Mouse (Mus musculus) testis, adult 10 weeks (tissue): ENCODE data around the gene Zfp534. TPM values are rescaled to one million over a fixed set of nuclear protein-coding genes. Genes with fewer than 3 reads are reported as not detected.

ENCODE experiments used
- polyA plus RNA-seq: library from polyadenylated mRNA; stranded (reverse); fragments of 350-450 nt; fragmentation: Illumina TruSeq; extraction: RNeasy Lipid Tissue Mini Kit (QIAGEN cat#74804); gene quantifications from one replicate; pipeline ENCODE4 v1.2.3, GENCODE M21; 2014; ENCODE audit warnings: low read depth, low replicate concordance

The Zfp534 gene
- polyA plus RNA-seq = 5.6 TPM

DNA sequence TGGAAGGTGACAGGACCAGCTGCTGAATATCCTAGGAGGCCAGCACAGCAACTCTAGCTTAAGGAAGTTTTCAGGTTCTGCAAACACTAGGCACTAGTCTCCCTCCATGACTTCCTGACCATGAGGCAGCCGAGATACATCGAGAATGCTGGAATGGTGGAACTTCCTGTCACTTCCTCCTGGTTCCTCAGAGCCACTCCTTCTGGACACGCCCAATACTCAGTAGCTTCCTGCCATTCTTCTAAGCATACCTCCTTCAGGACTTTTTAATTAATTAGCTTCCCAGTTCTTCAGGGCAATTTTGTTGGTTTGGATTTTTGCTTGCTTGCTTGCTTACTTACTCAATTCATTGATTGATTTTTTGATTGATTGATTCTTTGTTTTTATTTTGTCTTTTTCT is at the start of gene Zfp534:
Gene Zfp534, minus strand, starts transcription at position 101 of the 400 bp plus-strand sequence.

DNA sequence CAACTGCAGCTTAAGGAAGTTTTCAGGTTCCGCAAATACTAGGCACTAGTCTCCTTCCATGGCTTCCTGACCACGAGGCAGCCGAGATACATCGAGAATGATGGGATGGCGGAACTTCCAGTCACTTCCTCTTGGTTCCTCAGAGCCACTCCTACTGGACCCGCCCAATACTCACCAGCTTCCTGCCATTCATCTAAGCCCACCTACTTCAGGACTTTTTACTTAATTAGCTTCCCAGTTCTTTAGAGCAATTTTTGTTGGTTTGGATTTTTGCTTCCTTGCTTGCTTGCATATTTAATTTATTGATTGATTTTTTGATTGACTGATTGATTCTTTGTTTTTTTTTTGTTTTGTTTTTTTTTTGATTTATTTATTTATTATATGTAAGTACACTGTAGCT is 59.9 kb downstream of the Zfp534 start, which contains the start of gene Zfp979:
Gene Zfp979, minus strand, starts transcription at position 101 of the 400 bp plus-strand sequence.

Other genes starting within 250 kb of the Zfp534 start
- gene Zfp982, start 210.1 kb downstream of the Zfp534 start, polyA plus RNA-seq = 64.6 TPM
- 1.9 TPM for gene Gm16503, start 162.3 kb downstream of the Zfp534 start, polyA plus RNA-seq
- gene Zfp985, start 149.3 kb downstream of the Zfp534 start, polyA plus RNA-seq = 0.31 TPM
- gene Zfp979, start 60.0 kb downstream of the Zfp534 start, polyA plus RNA-seq = 34.5 TPM
- gene Zfp984, start 107.2 kb upstream of the Zfp534 start, polyA plus RNA-seq = 11.3 TPM
- 28.0 TPM for gene Zfp933, start 145.8 kb upstream of the Zfp534 start, polyA plus RNA-seq
- gene Miip, start 166.3 kb upstream of the Zfp534 start, polyA plus RNA-seq = 5.1 TPM
- gene Fv1, start 166.4 kb upstream of the Zfp534 start, polyA plus RNA-seq = 6.3 TPM
- 35.9 TPM for gene Mfn2, start 202.2 kb upstream of the Zfp534 start, polyA plus RNA-seq
- gene Plod1, start 234.2 kb upstream of the Zfp534 start, polyA plus RNA-seq = 0.45 TPM
- gene 2510039O18Rik, start 238.3 kb upstream of the Zfp534 start, polyA plus RNA-seq = 5.2 TPM